ENCODE assay signal across 8 mouse cellular contexts in genomic region chr11:120824787-120825288, GRCm38 (mm10). TPM values are rescaled to one million over a fixed set of nuclear protein-coding genes. Genes with fewer than 3 reads are reported as not detected.
A peak's percentile ranks its signal among the peaks of the same experiment; 100 is the strongest.
DNase-seq lines count a peak whose midpoint lies in the region; ATAC-seq and TF ChIP-seq lines count a peak whose summit lies in the region.

No protein-coding gene starts in this region.

- H3K27ac ChIP-seq in heart, embryonic 11.5 days (ENCODE audit: low read depth, low read length) = peak overlapping the region; percentile 96
- H3K27ac ChIP-seq in ES-Bruce4 (ENCODE audit: insufficient read depth, low read length) = 0 out of 2 replicates have a peak overlapping the region, but pooled peaks have one; percentile 7
- H3K27ac ChIP-seq in forebrain, embryonic 13.5 days = peak overlapping the region; percentile 99
- H3K27ac ChIP-seq in liver, embryonic 14.5 days = peak overlapping the region; percentile 41

- TF ChIP-seq POLR2A in ES-Bruce4 (IDR thresholded peaks at IDR 0.05; ENCODE audit: insufficient read depth, low read length) = no peak

- ATAC-seq in heart, embryonic 11.5 days (replicated peaks; ENCODE audit: insufficient number of reproducible peaks, low FRiP score, low TSS enrichment) = no peak
- ATAC-seq in forebrain, embryonic 13.5 days = peak; percentile 63
- ATAC-seq in liver, embryonic 14.5 days (ENCODE audit: insufficient read depth) = no peak

- TF ChIP-seq EP300 in ES-Bruce4 (IDR thresholded peaks at IDR 0.05; ENCODE audit: insufficient read depth, low read depth, low read length) = 0 out of 2 replicates have a peak, but pooled peaks have one; percentile 59
- no peak for TF ChIP-seq EP300 in liver, embryonic 14.5 days (IDR thresholded peaks at IDR 0.05; ENCODE audit: low read depth)

- WGBS in heart, embryonic 11.5 days (ENCODE audit: insufficient replicate concordance) = 0% methylated on average over 21 of the region's 21 CpGs
- 0% methylated on average over 21 of the region's 21 CpGs for WGBS in forebrain, embryonic 13.5 days
- WGBS in liver, embryonic 14.5 days (ENCODE audit: insufficient replicate concordance) = 2% methylated on average over 21 of the region's 21 CpGs

- peaks cover 39% of the 10 kb centered on the region for H3K4me1 ChIP-seq in heart, embryonic 11.5 days (ENCODE audit: control insufficient read depth, insufficient read depth, low read length)
- peaks cover 9% of the 10 kb centered on the region for H3K4me1 ChIP-seq in ES-Bruce4 (ENCODE audit: control insufficient read depth, insufficient read depth, low read length)
- peaks cover 44% of the 10 kb centered on the region for H3K4me1 ChIP-seq in forebrain, embryonic 13.5 days
- peaks cover 8 to 12% of the 10 kb centered on the region in 2 experiments; a peak in 3 of 4 replicates for H3K4me1 ChIP-seq in liver, embryonic 14.5 days (replicated peaks; ENCODE audit: control insufficient read depth in 2 of 2, insufficient read depth in 2 of 2, low read length in 1 of 2)

- TF ChIP-seq CTCF in ES-Bruce4 (IDR thresholded peaks at IDR 0.05; ENCODE audit: low read depth, low read length) = no peak
- TF ChIP-seq CTCF in liver, embryonic 14.5 days (IDR thresholded peaks at IDR 0.05; ENCODE audit: low read depth) = no peak

- no peaks in the 10 kb centered on the region for H3K27me3 ChIP-seq in heart, embryonic 11.5 days (ENCODE audit: control insufficient read depth, insufficient read depth, low read length)
- H3K27me3 ChIP-seq in ES-Bruce4 (ENCODE audit: control insufficient read depth, insufficient read depth, low read length, poor library complexity, severe bottlenecking) = no peaks in the 10 kb centered on the region
- H3K27me3 ChIP-seq in forebrain, embryonic 13.5 days = no peaks in the 10 kb centered on the region
- no peaks in the 10 kb centered on the region for H3K27me3 ChIP-seq in liver, embryonic 14.5 days (ENCODE audit: control insufficient read depth, insufficient read depth, low read length)

- peaks cover 10% of the 10 kb centered on the region; the same call in 1 of the 2 replicates for H3K36me3 ChIP-seq in heart, embryonic 11.5 days (ENCODE audit: control insufficient read depth, insufficient read depth, low read length)
- H3K36me3 ChIP-seq in ES-Bruce4 (ENCODE audit: control insufficient read depth, insufficient read depth, low read length, poor library complexity, severe bottlenecking) = peaks cover 23% of the 10 kb centered on the region
- peaks cover 26% of the 10 kb centered on the region for H3K36me3 ChIP-seq in forebrain, embryonic 13.5 days (ENCODE audit: poor library complexity, severe bottlenecking)
- peaks cover 6% of the 10 kb centered on the region for H3K36me3 ChIP-seq in liver, embryonic 14.5 days (replicated peaks; ENCODE audit: control insufficient read depth, insufficient read depth, low read depth)

- peak overlapping the region; percentile 88 for H3K9ac ChIP-seq in heart, embryonic 11.5 days (ENCODE audit: low read depth, low read length)
- H3K9ac ChIP-seq in ES-Bruce4 (ENCODE audit: low read depth, poor library complexity, severe bottlenecking) = peak overlapping the region; percentile 76
- H3K9ac ChIP-seq in forebrain, embryonic 13.5 days = peak overlapping the region; percentile 96
- H3K9ac ChIP-seq in liver, embryonic 14.5 days (replicated peaks) = peak overlapping the region; percentile 83

- peak overlapping the region; percentile 96 for H3K4me2 ChIP-seq in heart, embryonic 11.5 days
- peak overlapping the region; percentile 94 for H3K4me2 ChIP-seq in forebrain, embryonic 13.5 days
- peak overlapping the region; percentile 95 for H3K4me2 ChIP-seq in liver, embryonic 14.5 days (ENCODE audit: low read depth)

- H3K9me3 ChIP-seq in heart, embryonic 11.5 days (replicated peaks; ENCODE audit: control insufficient read depth, low read length) = no peaks in the 10 kb centered on the region
- no peaks in the 10 kb centered on the region for H3K9me3 ChIP-seq in ES-Bruce4 (replicated peaks; ENCODE audit: control insufficient read depth, insufficient read depth, low read length, poor library complexity, severe bottlenecking)
- no peaks in the 10 kb centered on the region for H3K9me3 ChIP-seq in forebrain, embryonic 13.5 days (replicated peaks)
- no peaks in the 10 kb centered on the region for H3K9me3 ChIP-seq in liver, embryonic 14.5 days (ENCODE audit: control insufficient read depth, low read length)

- no peak for DNase-seq in heart, postnatal 14 days
- no peak for DNase-seq in liver, embryonic 14.5 days (ENCODE audit: low read depth in 3 of 3, low spot score in 3 of 3)
- DNase-seq in adrenal gland, postnatal 4 days (ENCODE audit: low spot score in 2 of 2) = no peak
- no peak for DNase-seq in frontal cortex, adult 2 months (ENCODE audit: extremely low spot score in 1 of 2, low spot score in 1 of 2)
- DNase-seq in left cerebral cortex, adult 8-10 months (ENCODE audit: low spot score in 2 of 2) = no peak

- intact Hi-C loops in heart, postnatal 14 days (cut with DNase I) = loop anchor here (2.0 to 5.0 kb wide), 2 partner anchors 77 to 166 kb away; partner anchors contain the start of gene Csnk1d

- H3K4me3 ChIP-seq in heart, embryonic 11.5 days (ENCODE audit: low read depth, low read length) = peak overlapping the region; percentile 63
- peak overlapping the region; percentile 69 for H3K4me3 ChIP-seq in ES-Bruce4 (ENCODE audit: low read depth, low read length)
- peak overlapping the region; percentile 88 for H3K4me3 ChIP-seq in forebrain, embryonic 13.5 days
- H3K4me3 ChIP-seq in liver, embryonic 14.5 days (ENCODE audit: insufficient read depth in 1 of 2, low read depth in 2 of 2, low read length in 2 of 2) = peak overlapping the region; percentile 69 to 78

RNA-seq across cellular contexts. Expression of gene Fasn, which starts 0.5 kb away (rescaled TPM):
- 33.9 and 42.6 TPM in 2 replicates for polyA plus RNA-seq in heart, embryonic 11.5 days (2014; fragmentation: Nextera tagmentation; extraction: Ambion mirVana)
- 10 to 100 TPM; 23.0 to 23.2 TPM for total RNA-seq in heart, postnatal 14 days (2021)
- 114 and 127 TPM in 2 replicates for polyA plus RNA-seq in ES-Bruce4 (2011; ENCODE audit: insufficient read depth, insufficient read length, low read depth, missing spikeins)
- polyA plus RNA-seq in forebrain, embryonic 13.5 days (2015; fragmentation: Nextera tagmentation; extraction: Ambion mirVana) = 61.4 and 79.4 TPM in 2 replicates
- polyA plus RNA-seq in liver, embryonic 14.5 days (2012; rRNA removed) = 51.6 and 59.8 TPM in 2 replicates
- polyA plus RNA-seq in liver, embryonic 14.5 days (2014; fragmentation: Nextera tagmentation; extraction: Ambion mirVana) = 17.7 and 22.3 TPM in 2 replicates
- 10 to 100 TPM; 86.7 to 96.3 TPM for total RNA-seq in adrenal gland, postnatal 4 days (2021)
- 271 and 272 TPM in 2 replicates for polyA plus RNA-seq in frontal cortex, adult 2 months (2012; rRNA removed)
- 100 to 1,000 TPM; 176 to 199 (median 193) TPM for total RNA-seq in left cerebral cortex, adult 8-10 months (2022)

RNA-seq across cellular contexts. Expression of gene Dus1l, which starts 28.6 kb away (rescaled TPM):
- 50.0 and 59.9 TPM in 2 replicates for polyA plus RNA-seq in heart, embryonic 11.5 days (2014; fragmentation: Nextera tagmentation; extraction: Ambion mirVana)
- total RNA-seq in heart, postnatal 14 days (2021) = 10 to 100 TPM; 31.2 to 34.1 TPM
- 56.7 and 66.9 TPM in 2 replicates for polyA plus RNA-seq in ES-Bruce4 (2011; ENCODE audit: insufficient read depth, insufficient read length, low read depth, missing spikeins)
- 58.6 and 67.7 TPM in 2 replicates for polyA plus RNA-seq in forebrain, embryonic 13.5 days (2015; fragmentation: Nextera tagmentation; extraction: Ambion mirVana)
- polyA plus RNA-seq in liver, embryonic 14.5 days (2012; rRNA removed) = 25.4 and 34.0 TPM in 2 replicates
- polyA plus RNA-seq in liver, embryonic 14.5 days (2014; fragmentation: Nextera tagmentation; extraction: Ambion mirVana) = 61.2 and 64.3 TPM in 2 replicates
- total RNA-seq in adrenal gland, postnatal 4 days (2021) = 10 to 100 TPM; 66.8 to 71.1 TPM
- polyA plus RNA-seq in frontal cortex, adult 2 months (2012; rRNA removed) = 45.1 and 45.7 TPM in 2 replicates
- total RNA-seq in left cerebral cortex, adult 8-10 months (2022) = 10 to 100 TPM; 41.4 to 47.9 (median 46.1) TPM

RNA-seq across cellular contexts. Expression of gene Gps1, which starts 40.8 kb away (rescaled TPM):
- polyA plus RNA-seq in heart, embryonic 11.5 days (2014; fragmentation: Nextera tagmentation; extraction: Ambion mirVana) = 166 and 179 TPM in 2 replicates
- 10 to 100 TPM; 56.9 to 57.5 TPM for total RNA-seq in heart, postnatal 14 days (2021)
- 92.0 and 95.2 TPM in 2 replicates for polyA plus RNA-seq in ES-Bruce4 (2011; ENCODE audit: insufficient read depth, insufficient read length, low read depth, missing spikeins)
- 261 and 280 TPM in 2 replicates for polyA plus RNA-seq in forebrain, embryonic 13.5 days (2015; fragmentation: Nextera tagmentation; extraction: Ambion mirVana)
- 65.2 and 66.6 TPM in 2 replicates for polyA plus RNA-seq in liver, embryonic 14.5 days (2012; rRNA removed)
- polyA plus RNA-seq in liver, embryonic 14.5 days (2014; fragmentation: Nextera tagmentation; extraction: Ambion mirVana) = 76.5 and 78.6 TPM in 2 replicates
- 100 to 1,000 TPM; 109 to 111 TPM for total RNA-seq in adrenal gland, postnatal 4 days (2021)
- 222 and 229 TPM in 2 replicates for polyA plus RNA-seq in frontal cortex, adult 2 months (2012; rRNA removed)
- 100 to 1,000 TPM; 142 to 151 (median 146) TPM for total RNA-seq in left cerebral cortex, adult 8-10 months (2022)

RNA-seq across cellular contexts. Expression of gene Rfng, which starts 40.8 kb away (rescaled TPM):
- 15.0 and 16.5 TPM in 2 replicates for polyA plus RNA-seq in heart, embryonic 11.5 days (2014; fragmentation: Nextera tagmentation; extraction: Ambion mirVana)
- 10 to 100 TPM; 11.8 to 12.0 TPM for total RNA-seq in heart, postnatal 14 days (2021)
- 8.9 and 9.3 TPM in 2 replicates for polyA plus RNA-seq in ES-Bruce4 (2011; ENCODE audit: insufficient read depth, insufficient read length, low read depth, missing spikeins)
- polyA plus RNA-seq in forebrain, embryonic 13.5 days (2015; fragmentation: Nextera tagmentation; extraction: Ambion mirVana) = 58.4 and 63.1 TPM in 2 replicates
- 8.6 and 10.2 TPM in 2 replicates for polyA plus RNA-seq in liver, embryonic 14.5 days (2012; rRNA removed)
- polyA plus RNA-seq in liver, embryonic 14.5 days (2014; fragmentation: Nextera tagmentation; extraction: Ambion mirVana) = 5.5 and 9.6 TPM in 2 replicates
- total RNA-seq in adrenal gland, postnatal 4 days (2021) = 10 to 100 TPM; 18.9 to 22.7 TPM
- polyA plus RNA-seq in frontal cortex, adult 2 months (2012; rRNA removed) = 88.6 and 97.4 TPM in 2 replicates
- 10 to 100 TPM; 49.0 to 56.6 (median 52.3) TPM for total RNA-seq in left cerebral cortex, adult 8-10 months (2022)

Comparison
In these comparisons a context has a peak if more than half of its experiments do, and no peak if none do; other contexts are left out.
1. H3K27ac ChIP-seq: peak in every context shown above with its lines; median percentile 99 in forebrain, embryonic 13.5 days; 96 in heart, embryonic 11.5 days; 41 in liver, embryonic 14.5 days; 7 in ES-Bruce4.